Mouse (Mus musculus) urinary bladder, postnatal 4 days (tissue): ENCODE data around the gene Prr22.

Experiments used
- DNase-seq, 2 experiments: peaks; one replicate each; pipeline ENCODE4 v3.0.0; 2021 to 2022; ENCODE audit warnings: low spot score in 2 of 2

Gene Prr22

DNA sequence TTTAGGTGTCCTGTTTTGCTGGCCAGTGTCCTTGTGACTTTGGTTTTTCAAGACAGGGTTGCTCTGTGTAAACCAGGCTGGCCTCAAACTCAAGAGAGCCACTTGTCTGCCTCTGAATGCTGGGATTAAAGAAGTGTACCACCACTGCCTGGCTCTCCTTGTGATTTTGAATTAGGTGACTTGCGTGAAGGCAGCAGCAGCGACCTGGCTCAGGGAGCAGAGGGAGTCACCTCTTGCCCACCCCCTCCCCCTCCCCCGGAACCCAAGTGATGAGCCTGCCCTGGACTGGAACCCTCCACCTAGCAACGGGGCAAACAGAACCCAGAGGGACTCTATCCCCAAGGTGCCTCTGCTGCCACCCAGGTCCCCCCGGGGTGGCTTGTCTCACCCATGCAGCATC, at the start of gene Prr22:
Prr22 (plus strand) TSS at position 301 of the 400 bp plus-strand sequence.
- no peak for DNase-seq

DNA sequence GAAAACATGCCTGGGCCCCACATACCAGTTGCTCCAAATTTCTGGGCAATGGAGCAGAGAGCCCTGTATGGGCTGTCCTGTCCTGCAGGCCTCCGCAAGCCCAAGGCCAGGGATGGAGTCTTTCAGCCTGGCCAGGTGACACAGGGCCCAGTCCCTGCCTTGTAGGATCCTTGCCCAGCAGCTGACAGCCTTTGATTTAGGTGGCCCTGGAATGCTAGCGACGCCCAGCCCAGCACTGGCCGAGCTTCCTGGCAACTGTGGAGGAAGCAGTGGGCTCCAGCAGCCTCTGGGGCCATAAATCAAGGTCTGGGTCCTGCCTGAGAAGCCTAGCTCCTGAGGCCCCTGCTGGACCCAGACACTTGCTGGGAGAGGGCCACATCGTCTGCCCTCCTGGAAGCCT, 47.6 kb upstream of the Prr22 start:
- no peak for DNase-seq

DNA sequence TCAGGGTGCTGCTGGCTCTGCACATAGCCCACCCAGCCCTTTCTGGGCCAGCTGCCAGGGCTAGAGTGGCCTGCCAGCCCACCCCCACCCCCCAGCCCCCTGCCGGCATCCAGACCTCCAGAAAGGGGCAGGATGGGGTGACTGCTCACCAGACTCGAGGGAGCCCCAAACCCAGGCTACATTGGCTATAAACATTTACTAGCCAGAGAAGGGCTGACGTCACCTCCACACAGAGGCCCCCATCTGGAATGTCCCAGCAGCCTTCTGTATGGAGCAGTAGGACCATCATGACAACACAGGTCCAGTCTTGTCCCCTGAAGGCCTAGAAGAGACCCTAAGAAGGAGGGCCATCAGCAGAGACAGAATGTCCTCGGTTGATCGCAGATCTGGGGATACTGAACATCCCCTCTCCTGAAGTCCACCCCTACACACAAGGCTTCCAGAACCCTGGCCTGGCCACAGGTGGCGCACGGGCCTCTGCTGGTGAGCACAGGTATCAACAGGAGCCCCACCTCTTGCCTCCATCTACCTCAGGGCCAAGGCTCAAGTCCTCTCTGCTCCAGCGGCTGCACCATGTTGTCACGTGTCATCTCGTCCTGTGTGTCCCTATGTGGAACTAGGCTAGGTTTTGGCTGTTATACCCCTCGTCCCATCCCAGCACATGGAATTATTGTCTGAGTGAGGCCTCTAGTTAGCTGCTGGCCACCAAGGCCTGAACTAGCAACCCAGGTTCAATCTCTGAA, 46.5 kb upstream of the Prr22 start:
- DNase-seq = no peak

DNA sequence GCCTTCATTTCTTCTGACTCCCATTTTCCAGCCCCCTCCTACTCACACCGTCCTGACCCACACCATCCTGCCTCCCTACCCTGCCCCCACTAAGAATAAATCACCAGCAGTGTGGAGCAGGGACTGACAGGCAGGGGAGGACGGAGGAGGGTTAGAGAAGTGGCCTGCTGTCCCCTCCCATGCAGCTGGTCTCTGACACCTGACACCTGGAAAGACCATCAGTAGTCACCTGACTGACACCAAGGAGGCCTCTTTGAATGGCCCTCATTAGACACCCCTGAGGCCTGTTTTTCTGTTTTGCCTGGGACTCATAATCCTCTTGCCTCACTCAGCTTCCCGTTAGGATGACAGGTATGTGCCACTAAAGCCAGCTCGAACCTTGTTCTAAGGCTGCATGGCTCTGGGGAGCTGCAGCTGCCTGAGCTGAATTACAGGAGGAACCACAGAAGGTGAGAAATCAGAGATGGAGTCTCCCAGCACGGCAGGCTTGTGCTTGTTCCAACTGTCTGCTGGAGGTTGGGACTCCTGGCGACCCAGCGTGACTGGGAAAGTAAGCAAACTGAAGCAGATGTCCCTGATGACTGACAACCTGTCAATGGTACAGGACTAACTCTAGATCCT, 42.9 kb upstream of the Prr22 start:
- DNase-seq = no peak

DNA sequence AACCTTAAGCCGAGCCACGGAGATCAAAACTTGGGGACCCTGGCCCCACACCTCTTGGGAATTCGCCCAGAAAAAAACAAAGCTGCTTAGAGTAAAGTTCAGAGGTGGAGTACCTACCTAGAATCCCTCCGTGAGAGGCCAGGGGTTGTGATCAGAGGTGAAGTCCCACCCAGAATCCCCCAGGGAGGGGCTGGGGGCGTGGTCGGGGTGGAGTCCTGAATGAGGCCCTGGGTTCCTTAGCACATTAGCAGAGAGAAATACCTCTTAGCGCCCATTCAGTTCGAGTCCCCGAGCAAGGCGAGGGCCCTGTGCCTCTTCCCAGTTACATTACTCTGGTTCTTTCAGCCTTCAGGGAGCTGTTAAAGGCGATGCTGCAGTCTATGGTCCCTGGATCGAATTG, 42.4 kb upstream of the Prr22 start:
- no peak for DNase-seq

DNA sequence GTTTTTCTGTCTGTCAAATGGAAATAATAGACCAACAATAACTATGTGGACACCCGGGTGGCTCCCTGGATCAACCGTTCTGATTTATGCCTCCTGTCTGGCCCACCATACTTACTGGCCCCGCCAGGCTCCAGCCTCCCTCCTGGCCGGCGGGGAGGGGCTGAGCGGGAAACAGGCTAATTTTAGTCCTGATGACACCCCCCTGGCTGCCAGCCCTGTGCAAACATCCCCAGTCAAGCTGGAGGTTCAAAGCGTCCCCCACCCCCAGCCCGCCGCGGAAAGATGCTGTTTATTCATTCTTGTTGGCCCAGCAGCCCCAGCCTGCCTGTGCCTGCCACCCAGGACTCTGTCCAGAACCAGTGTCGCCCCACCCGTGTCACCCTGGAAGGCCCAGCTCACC, 41.9 kb upstream of the Prr22 start:
- peak; percentile 48 to 71 for DNase-seq

DNA sequence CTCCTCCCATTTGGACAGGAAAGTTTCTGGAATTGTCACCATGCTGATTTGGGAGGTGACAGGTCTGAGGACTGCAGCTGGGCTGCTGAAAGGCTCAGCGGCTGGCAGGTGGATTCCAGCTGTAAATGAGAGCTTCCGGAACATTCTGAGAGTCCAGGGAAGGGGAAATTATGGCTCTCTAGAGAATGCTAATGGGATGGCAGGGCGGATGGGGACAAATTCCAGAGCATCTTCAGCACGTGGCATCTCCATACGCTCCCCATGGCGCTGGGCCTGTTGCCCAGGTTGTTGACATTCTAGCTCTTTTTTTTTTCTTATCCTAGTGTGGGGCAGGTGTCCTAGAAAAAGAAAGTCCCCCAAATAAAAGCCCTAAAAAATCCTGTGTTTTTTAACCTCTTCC, 40.9 kb upstream of the Prr22 start:
- no peak for DNase-seq

DNA sequence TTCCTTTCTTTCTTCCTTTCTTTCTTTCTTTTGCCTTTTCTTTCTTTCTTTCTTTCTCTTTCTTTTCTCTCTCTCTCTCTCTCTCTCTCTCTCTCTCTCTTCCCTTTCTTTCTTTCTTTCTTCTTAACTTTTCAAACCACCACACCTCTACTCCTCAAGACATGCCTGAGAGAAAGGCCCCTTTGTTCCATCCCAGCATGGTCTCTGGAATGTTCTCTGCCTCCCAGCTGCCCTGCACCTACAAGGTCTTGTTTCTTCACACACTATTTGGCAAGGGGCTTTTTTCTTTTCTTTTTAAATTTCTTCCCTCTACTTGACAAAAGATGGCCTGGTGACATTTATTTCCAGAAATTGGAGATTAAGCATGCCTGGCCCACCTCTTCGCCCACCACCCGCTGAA, 40.4 kb upstream of the Prr22 start:
- DNase-seq = no peak

DNA sequence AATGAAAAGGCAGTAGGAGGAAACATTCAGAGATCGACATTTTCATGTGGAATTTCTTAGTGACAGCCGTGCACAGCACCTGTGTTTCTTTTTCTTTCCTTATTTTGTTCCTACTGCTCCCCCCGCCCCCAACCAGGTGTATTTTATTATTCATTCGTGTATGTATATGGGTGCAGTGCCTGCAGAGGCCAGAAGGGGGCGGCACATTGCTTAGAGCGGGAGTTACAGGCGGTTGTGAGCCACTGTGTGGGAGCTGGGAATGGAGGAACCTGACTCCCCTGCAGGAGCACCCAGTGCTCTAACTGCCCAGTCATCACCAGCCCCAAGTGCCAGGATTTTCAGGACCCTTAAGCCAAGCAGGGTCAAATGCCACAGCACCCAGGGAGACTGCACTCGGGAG, 33.5 kb upstream of the Prr22 start:
- no peak for DNase-seq

DNA sequence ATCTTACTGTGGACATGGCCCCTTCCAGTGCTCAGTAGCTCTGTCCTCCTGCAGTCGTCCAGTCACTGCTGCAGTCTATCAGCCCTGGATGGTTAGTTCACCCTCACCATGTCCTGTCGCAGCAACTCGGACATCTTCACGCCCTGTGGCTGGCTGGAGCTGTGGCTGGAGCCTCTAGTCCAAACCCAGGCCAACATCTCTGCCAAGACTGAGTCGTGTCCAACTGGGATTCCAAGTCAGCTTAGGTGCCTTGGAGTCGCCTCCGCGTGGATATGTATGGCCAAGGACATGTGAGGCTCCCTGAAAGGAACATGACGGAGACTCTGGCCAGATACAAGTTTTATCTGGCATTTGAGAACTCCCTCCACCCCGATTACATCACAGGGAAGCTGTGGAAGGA, 31.8 kb upstream of the Prr22 start:
- no peak for DNase-seq

DNA sequence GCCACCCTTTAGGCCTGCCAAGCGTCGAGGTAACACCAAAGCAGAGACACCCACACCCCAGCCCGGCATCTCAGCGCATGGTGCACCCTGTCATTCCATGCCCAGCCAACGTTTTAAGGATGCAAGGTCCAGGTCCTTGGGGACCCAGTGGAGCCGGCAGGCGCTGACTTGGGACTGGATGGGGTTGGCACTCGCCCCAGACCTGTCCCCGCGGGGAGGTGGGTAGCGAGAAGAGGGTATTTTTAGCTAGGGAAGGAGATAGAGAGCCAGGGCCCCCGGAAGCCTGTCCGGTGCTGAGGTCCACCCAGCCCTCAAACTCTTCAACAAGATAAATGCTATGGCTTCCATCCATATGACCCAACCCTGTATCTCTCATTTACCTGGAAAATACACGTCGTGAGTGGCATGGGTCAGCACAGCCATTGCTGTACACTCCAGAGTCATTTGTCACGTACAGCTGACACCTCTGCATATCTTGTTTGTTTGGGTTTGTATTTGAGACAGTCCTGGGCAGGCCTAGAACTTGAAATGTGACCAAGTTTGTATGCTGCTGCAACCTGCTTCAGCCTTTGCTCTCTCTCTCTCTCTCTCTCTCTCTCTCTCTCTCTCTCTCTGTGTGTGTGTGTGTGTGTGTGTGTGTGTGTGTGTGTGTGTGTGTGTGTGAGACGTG, 29.8 kb upstream of the Prr22 start:
- DNase-seq = no peak

DNA sequence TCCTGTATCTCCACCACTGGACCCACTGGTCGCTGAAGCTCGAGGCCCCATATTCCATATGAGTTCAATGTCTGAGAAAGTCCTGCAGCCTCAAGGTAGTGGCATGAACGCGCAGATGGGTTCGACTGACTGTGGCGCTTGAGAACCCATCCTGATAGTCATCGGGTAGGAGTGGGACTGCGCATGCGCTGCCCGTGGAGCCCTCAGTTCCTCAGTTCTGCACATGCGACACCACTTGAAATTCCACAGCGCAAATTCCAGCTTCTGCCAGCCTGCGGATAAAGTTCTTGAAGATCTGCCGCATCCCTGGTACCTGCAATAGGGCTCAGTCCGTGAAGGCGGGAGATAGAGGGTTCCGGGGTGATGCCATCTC, 29.3 kb upstream of the Prr22 start:
- DNase-seq = no peak

DNA sequence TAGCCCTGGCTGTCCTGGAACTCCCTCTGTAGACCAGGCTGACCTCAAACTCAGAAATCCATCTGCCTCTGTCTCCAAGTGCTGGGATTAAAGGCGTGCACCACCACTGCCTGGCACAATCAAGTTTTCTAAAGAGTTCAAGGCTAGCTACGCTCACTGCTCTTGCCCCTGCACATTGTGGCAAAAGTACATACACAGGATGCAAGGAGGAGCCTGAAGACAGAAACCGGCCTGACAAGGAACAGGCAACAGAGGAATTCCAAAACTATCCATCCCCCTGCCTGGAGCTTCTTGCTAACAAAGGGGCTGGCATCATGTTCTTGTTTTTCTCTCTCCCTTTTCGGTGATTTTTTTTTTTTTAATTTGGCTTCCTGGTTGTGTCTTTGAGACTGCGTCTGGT, 25.9 kb upstream of the Prr22 start:
- DNase-seq = no peak

DNA sequence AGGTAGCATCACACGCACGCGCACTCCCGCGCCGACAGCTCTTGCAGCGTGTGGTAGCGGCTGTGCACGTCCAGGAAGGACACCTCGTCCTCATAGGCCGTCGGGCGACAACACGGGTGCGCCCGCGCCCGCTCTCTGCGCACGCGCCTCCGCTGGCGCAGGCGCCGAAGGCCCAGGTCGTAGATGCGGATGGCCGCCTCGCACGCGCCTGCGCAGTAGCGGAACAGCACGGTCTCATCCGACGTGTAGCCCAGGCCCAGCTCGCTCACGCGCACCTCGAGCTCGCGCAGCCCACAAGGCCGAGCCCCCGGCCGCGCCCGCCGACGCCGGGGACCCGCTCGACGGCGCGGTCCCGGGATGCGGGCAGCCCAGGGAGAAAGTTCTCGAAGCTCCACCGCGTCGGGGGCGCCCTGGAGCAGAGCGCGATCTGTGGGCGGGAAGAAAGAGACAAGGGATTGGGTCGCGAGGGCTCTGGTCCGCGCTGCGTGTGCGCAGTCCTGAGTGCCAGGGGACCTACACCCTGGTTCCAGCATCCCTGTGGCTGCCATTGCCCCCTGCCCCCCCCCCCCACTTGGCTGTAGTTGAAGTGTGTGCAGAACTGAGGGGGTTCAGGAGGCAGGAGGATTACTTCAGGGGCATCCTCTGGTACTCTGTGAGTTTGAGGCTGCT, 18.5 kb upstream of the Prr22 start:
- peak in 1 of 2 experiments; percentile 49 for DNase-seq

DNA sequence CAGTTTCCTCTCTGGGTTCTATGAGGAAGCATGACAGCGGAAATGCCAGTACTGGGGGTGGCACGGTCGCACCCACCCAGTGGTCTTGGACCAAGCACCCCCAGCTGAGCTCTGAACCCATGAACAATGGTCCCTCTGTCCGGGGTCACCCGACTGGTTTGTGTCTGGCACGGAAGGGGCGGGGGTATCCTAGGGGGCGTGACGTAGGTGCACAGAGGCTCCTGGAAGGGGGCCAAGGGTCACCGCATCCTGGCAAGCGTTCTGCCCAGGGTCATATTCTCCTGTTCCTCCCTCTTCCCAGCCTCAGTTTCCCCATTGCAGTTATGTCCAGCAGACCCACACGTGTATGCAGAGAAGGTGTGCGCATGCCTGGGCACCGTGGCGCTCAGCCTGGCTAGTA, 16.6 kb upstream of the Prr22 start:
- no peak for DNase-seq

DNA sequence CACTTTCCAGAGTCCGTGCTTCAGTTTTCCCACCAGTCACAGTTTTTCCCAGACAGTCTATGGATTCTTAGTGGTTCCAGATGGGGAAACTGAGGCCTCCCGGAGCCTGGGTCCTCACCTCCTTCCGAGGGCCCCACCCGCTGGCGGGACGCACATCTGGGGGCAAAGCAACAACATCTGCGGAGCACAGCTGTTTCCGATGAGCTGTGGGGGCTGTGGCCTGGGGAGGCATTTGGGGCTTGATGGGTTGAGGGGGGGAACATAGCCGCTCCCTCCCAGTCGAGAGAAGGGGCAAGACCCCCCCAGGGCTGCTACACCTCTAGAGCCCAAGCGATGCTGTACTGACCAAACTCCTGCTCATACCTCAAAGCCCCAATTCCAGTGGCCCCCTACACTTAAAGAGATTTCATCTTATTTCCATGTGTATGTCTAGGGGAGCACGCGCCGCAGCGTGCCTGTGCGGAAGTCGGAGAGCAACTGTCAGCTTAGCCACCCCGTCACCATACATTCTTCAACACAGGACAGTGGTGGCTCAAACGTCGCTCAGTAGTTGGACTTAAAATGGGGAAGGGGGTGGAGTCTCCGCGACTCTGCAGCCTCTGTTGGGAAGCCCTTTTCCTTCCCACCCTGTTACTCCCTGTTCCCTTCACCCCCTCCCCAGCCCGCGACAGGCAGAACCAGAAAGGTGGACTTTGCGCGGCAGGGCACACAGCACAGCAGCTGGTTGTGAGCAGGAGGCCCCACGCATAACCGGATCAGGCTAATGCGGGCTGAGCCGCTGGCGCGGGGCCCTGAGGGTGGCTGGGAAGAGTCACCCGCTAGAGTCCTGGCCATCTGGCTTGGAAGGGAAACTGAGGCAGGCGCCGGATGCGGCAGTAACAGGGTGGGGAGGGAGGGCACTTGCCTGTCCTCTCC, 15.5 kb upstream of the Prr22 start:
- DNase-seq = no peak

DNA sequence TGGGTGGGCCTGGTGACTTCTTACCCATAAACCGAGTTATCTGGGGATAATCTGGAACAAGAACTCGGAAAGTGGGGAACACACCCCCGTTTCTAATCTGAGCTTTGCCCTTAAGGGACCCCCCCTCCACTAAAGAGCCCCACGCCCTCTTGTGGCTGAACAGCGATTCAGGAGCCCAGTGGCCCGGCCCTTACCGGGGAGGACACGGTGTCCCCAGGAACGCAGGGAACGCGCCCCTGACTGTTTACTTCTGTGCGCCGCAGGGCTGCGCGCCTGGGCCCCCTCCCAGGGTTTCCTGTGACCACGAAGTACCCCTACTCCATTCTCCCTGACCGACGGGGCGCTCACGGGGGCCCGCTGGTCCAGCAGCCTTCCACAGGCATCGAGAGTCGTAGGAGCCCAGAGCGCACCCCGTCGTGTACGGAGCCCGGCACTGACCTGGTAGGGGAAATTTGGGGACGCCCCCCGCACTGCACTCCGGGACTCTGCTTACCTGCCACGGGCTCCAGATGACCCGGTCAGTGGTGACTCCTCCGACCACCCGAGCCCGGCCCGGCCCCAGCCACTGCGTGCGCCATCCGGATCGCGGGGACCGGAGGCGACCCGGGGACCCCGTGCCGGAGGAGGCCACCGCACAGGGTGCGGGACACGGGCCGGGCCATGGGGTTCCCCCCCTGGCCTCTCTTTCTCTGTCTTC, 13.2 kb upstream of the Prr22 start:
- DNase-seq = no peak

DNA sequence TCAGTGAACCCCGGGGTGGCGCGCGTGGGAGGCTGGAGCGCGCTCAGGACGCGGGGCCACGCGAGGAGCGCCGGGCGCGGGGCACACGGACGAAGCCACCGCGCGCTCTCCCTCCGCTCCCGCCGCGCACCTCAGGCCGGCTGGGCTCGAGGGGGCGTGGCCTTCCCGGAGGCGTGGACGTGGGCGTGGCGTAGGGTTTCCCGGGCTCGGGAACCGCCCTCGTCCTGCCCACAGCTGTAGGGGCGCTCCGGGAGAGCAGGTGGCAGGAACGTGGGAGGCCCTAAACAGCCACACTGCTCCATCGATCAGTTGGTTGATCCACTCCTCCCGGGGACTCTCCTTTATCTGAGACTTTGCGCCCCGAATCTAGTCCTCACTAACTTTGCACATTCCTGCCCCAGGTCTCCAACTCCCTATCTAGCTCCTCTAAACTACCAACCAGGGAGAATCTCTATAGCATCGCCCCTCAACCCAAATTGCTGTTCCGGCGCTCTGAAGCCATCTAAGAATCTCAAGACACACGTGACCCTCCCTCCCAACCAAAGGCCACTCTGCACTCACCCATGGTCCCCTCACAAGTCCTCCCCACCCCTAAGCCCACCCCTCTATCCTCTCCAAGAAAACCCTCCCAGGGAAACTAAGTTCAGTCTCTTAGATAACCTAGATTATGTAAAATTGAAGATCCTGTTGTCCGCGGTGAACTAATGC, 12.5 kb upstream of the Prr22 start, which contains the start of gene Nrtn:
Nrtn (minus strand) TSS at position 115 of the 708 bp plus-strand sequence.
- peak; percentile 82 to 91 for DNase-seq

DNA sequence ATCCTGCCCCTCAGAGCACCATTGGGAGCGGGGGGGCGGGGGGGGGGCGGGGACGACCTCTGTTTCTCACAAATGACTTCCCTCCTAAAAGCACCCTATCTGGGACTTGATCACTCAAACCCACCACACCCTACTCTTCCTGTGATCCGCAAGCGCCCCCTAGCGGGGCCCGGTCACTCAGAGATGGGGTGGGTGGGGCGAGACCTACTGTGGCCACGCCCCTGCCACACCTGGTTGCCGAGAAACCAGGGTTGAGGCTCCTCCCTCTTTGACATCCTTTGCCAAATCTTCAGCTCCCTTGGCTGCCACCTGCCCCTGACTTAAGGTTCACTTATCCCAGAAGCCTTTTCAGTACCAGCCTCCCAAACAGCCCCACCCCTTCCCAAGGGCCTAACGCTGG, 11.9 kb upstream of the Prr22 start:
- peak; percentile 61 to 87 for DNase-seq

DNA sequence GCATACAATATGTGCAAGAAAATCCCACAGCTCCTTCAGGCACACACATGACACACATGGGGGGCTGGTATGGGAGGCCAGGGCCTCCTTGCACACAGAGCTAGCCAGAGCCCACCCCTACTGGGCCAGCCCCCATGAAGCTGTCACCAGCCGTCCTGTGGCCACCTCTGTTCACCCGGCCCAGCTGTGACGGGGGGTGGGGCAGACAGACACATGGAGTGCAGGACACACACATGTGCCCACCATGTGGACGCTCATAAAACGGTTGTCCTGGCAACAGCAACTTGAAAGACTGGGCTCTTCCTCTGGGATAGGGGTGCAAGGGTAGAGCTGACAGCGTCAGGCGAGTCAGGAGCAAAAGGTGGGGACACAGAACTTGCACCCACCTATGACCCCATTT, 10.8 kb upstream of the Prr22 start:
- no peak for DNase-seq
